Mouse (Mus musculus): ENCODE measurements around the gene Il34. TPM values are rescaled to one million over a fixed set of nuclear protein-coding genes. Genes with fewer than 3 reads are reported as not detected.
A peak's percentile ranks its signal among the peaks of the same experiment; 100 is the strongest.

Il34 gene
- total and polyA plus RNA-seq, 2 experiments from 2014 or later, result 8.8 to 11.4 TPM

- Histone ChIP-seq H3K36me3 (ENCODE audit: insufficient read depth, low read length) (peaks cover 20% of the 10 kb centered on the region), H3K27me3 (ENCODE audit: insufficient read depth, low read length) (no peaks in the 10 kb centered on the region), H3K4me2 (ENCODE audit: low read depth, low read length) (no peak overlapping the region), H3K27ac (no peak overlapping the region), H3K9ac (replicated peaks; ENCODE audit: low read length) (no peak overlapping the region), H3K9me3 (ENCODE audit: low read length) (no peaks in the 10 kb centered on the region), H3K4me1 (ENCODE audit: insufficient read depth, low read length) (no peaks in the 10 kb centered on the region), H3K4me3 (ENCODE audit: low read length) (no peak overlapping the region)
- WGBS, result 87% methylated on average over 5 of the region's 5 CpGs
- no peak for TF ChIP-seq CTCF (IDR thresholded peaks at IDR 0.05; ENCODE audit: low read depth)
- DNase-seq (ENCODE audit: low spot score), result no peak
- no peak for ATAC-seq
Measured at GRCm38 (mm10) chr8:110742452-110742818, 63.3 kb downstream of the Il34 start.

- Histone ChIP-seq H3K36me3 (ENCODE audit: insufficient read depth, low read length) (peaks cover 25% of the 10 kb centered on the region), H3K4me1 (ENCODE audit: insufficient read depth, low read length) (no peaks in the 10 kb centered on the region), H3K4me2 (ENCODE audit: low read depth, low read length) (no peak overlapping the region), H3K9ac (replicated peaks; ENCODE audit: low read length) (no peak overlapping the region), H3K27ac (peak overlapping the region; percentile 4; the same call in 1 of the 2 replicates), H3K27me3 (ENCODE audit: insufficient read depth, low read length) (no peaks in the 10 kb centered on the region), H3K4me3 (ENCODE audit: low read length) (no peak overlapping the region), H3K9me3 (ENCODE audit: low read length) (no peaks in the 10 kb centered on the region)
- ATAC-seq, result peak; percentile 2; the same call in 1 of the 2 replicates
- no peak for DNase-seq (ENCODE audit: low spot score)
- no peak for TF ChIP-seq CTCF (IDR thresholded peaks at IDR 0.05; ENCODE audit: low read depth)
- WGBS, result 68% methylated on average over 15 of the region's 15 CpGs
Measured at GRCm38 (mm10) chr8:110741816-110742451, 63.8 kb downstream of the Il34 start.

GRCm38 (mm10) chr8:110740629-110741175 is 65.0 kb downstream of the Il34 start:
- no peak for DNase-seq (ENCODE audit: low spot score)
- H3K36me3 ChIP-seq (ENCODE audit: insufficient read depth, low read length), result peaks cover 31% of the 10 kb centered on the region
- H3K4me2 ChIP-seq (ENCODE audit: low read depth, low read length), result no peak overlapping the region
- no peaks in the 10 kb centered on the region for H3K4me1 ChIP-seq (ENCODE audit: insufficient read depth, low read length)
- H3K9me3 ChIP-seq (ENCODE audit: low read length), result no peaks in the 10 kb centered on the region
- WGBS, result 87% methylated on average over 5 of the region's 5 CpGs
- no peak overlapping the region for H3K27ac ChIP-seq
- H3K27me3 ChIP-seq (ENCODE audit: insufficient read depth, low read length), result no peaks in the 10 kb centered on the region
- TF ChIP-seq CTCF (IDR thresholded peaks at IDR 0.05; ENCODE audit: low read depth), result no peak
- H3K9ac ChIP-seq (replicated peaks; ENCODE audit: low read length), result no peak overlapping the region
- H3K4me3 ChIP-seq (ENCODE audit: low read length), result no peak overlapping the region
- no peak for ATAC-seq

- no peak for TF ChIP-seq CTCF (IDR thresholded peaks at IDR 0.05; ENCODE audit: low read depth)
- no peak overlapping the region for H3K27ac ChIP-seq
- WGBS, result 88% methylated on average over 35 of the region's 35 CpGs
- H3K4me2 ChIP-seq (ENCODE audit: low read depth, low read length), result no peak overlapping the region
- H3K4me3 ChIP-seq (ENCODE audit: low read length), result no peak overlapping the region
- no peaks in the 10 kb centered on the region for H3K4me1 ChIP-seq (ENCODE audit: insufficient read depth, low read length)
- H3K27me3 ChIP-seq (ENCODE audit: insufficient read depth, low read length), result no peaks in the 10 kb centered on the region
- no peak overlapping the region for H3K9ac ChIP-seq (replicated peaks; ENCODE audit: low read length)
- no peak for ATAC-seq
- DNase-seq (ENCODE audit: low spot score), result no peak
- H3K9me3 ChIP-seq (ENCODE audit: low read length), result no peaks in the 10 kb centered on the region
- peaks cover 39% of the 10 kb centered on the region for H3K36me3 ChIP-seq (ENCODE audit: insufficient read depth, low read length)
Measured at GRCm38 (mm10) chr8:110738591-110739195, 67.0 kb downstream of the Il34 start.

- DNase-seq (ENCODE audit: low spot score), result no peak
- no peak for ATAC-seq
- Histone ChIP-seq H3K4me2 (ENCODE audit: low read depth, low read length) (no peak overlapping the region), H3K9me3 (ENCODE audit: low read length) (no peaks in the 10 kb centered on the region), H3K36me3 (ENCODE audit: insufficient read depth, low read length) (peaks cover 73% of the 10 kb centered on the region), H3K4me1 (ENCODE audit: insufficient read depth, low read length) (no peaks in the 10 kb centered on the region), H3K27ac (no peak overlapping the region), H3K9ac (replicated peaks; ENCODE audit: low read length) (no peak overlapping the region), H3K4me3 (ENCODE audit: low read length) (no peak overlapping the region), H3K27me3 (ENCODE audit: insufficient read depth, low read length) (no peaks in the 10 kb centered on the region)
- no peak for TF ChIP-seq CTCF (IDR thresholded peaks at IDR 0.05; ENCODE audit: low read depth)
- WGBS, result 68% methylated on average over 8 of the region's 8 CpGs
Measured at GRCm38 (mm10) chr8:110733036-110733435, 72.7 kb downstream of the Il34 start.

- DNase-seq (ENCODE audit: low spot score), result no peak
- no peaks in the 10 kb centered on the region for H3K9me3 ChIP-seq (ENCODE audit: low read length)
- H3K4me3 ChIP-seq (ENCODE audit: low read length), result no peak overlapping the region
- no peak for ATAC-seq
- no peak overlapping the region for H3K4me2 ChIP-seq (ENCODE audit: low read depth, low read length)
- H3K4me1 ChIP-seq (ENCODE audit: insufficient read depth, low read length), result peaks cover 6% of the 10 kb centered on the region; the same call in 1 of the 2 replicates
- no peaks in the 10 kb centered on the region for H3K27me3 ChIP-seq (ENCODE audit: insufficient read depth, low read length)
- H3K9ac ChIP-seq (replicated peaks; ENCODE audit: low read length), result no peak overlapping the region
- 85% methylated on average over 8 of the region's 8 CpGs for WGBS
- no peak overlapping the region for H3K27ac ChIP-seq
- peaks cover 73% of the 10 kb centered on the region for H3K36me3 ChIP-seq (ENCODE audit: insufficient read depth, low read length)
- no peak for TF ChIP-seq CTCF (IDR thresholded peaks at IDR 0.05; ENCODE audit: low read depth)
Measured at GRCm38 (mm10) chr8:110731346-110731859, 74.3 kb downstream of the Il34 start.

Measured in hindbrain, postnatal 0 days (tissue).